Mouse (Mus musculus) limb, embryonic 14.5 days (tissue): Measurements from ENCODE around the gene Senp1. TPM values are rescaled to one million over a fixed set of nuclear protein-coding genes. Genes with fewer than 3 reads are reported as not detected.
A peak's percentile ranks its signal among the peaks of the same experiment; 100 is the strongest.

Experiments
- ATAC-seq: fragments of 200-750 bp; cut with Nextera tagmentation; 2 replicates; pipeline ENCODE4 v1.8.0; 2017; ENCODE audit warnings: low read depth, moderate number of reproducible peaks, moderate TSS enrichment; ENCODE audit not compliant: low FRiP score
- DNase-seq: peaks from one replicate; pipeline ENCODE4 v3.0.0-alpha.2; 2015; ENCODE audit warnings: low spot score
- H3K27ac ChIP-seq: fragments of 300-500 bp; sonication (generic); replicated peaks from 2 replicates; pipeline ENCODE4 v1.5.1; 2014; ENCODE audit warnings: low read depth, mild to moderate bottlenecking, low read length, moderate library complexity, mixed read lengths
- H3K27me3 ChIP-seq: fragments of 300-500 bp; sonication (generic); 2 replicates; pipeline ENCODE4 v1.6.1; 2014; ENCODE audit warnings: low read length, mixed read lengths; ENCODE audit not compliant: control insufficient read depth, insufficient read depth
- H3K36me3 ChIP-seq: fragments of 300-500 bp; sonication (generic); 2 replicates; pipeline ENCODE4 v1.6.1; 2014; ENCODE audit warnings: mild to moderate bottlenecking, low read length, moderate library complexity, mixed read lengths; ENCODE audit not compliant: control insufficient read depth, insufficient read depth
- H3K4me1 ChIP-seq: fragments of 300-500 bp; sonication (generic); 2 replicates; pipeline ENCODE4 v1.6.1; 2014; ENCODE audit warnings: antibody characterized with exemption, low read length, mixed read lengths; ENCODE audit not compliant: control insufficient read depth, insufficient read depth
- H3K4me2 ChIP-seq: fragments of 300-500 bp; sonication (generic); replicated peaks from 2 replicates; pipeline ENCODE4 v1.6.1; 2014; ENCODE audit warnings: low read depth, mild to moderate bottlenecking, low read length, moderate library complexity; ENCODE audit not compliant: severe bottlenecking
- H3K4me3 ChIP-seq: fragments of 300-500 bp; sonication (generic); replicated peaks from 2 replicates; pipeline ENCODE4 v1.5.1; 2014; ENCODE audit warnings: low read length
- H3K9ac ChIP-seq: fragments of 300-500 bp; sonication (generic); 2 replicates; pipeline ENCODE4 v1.6.1; 2014; ENCODE audit warnings: mild to moderate bottlenecking, low read depth, low read length, moderate library complexity; ENCODE audit not compliant: severe bottlenecking
- H3K9me3 ChIP-seq: fragments of 300-500 bp; sonication (generic); 2 replicates; pipeline ENCODE4 v1.6.1; 2016; ENCODE audit warnings: low read length; ENCODE audit not compliant: control insufficient read depth
- POLR2A ChIP-seq: fragments of 200-500 bp; IDR thresholded peaks from 2 replicates; pipeline ENCODE4 v1.8.0; 2012; ENCODE audit warnings: inconsistent platforms, mild to moderate bottlenecking, moderate library complexity, borderline replicate concordance; ENCODE audit not compliant: insufficient read depth, insufficient read length; ENCODE audit errors: extremely low read depth
- WGBS: fragments of 180-500 bp; shearing (Covaris S2); extraction: QIAGEN DNeasy Blood & Tissue Kit; methylation state at CpG from one replicate; pipeline ENCODE4 v1.1.7; 2014; 5-methylcytosine and 5-hydroxymethylcytosine counted together
- polyA plus RNA-seq, 2 experiments: library from polyadenylated mRNA; depleted of rRNA in 1 of 2; stranded (reverse) in 1 of 2; unstranded in 1 of 2; fragments of >200 nt; fragmentation: Nextera tagmentation in 1 of 2; extraction: Ambion mirVana in 1 of 2; gene quantifications; 2 replicates each; pipeline versions ENCODE4 v1.2.1 to v1.2.3; 2012 to 2014

Gene Senp1
- polyA plus RNA-seq, 2 experiments: 30.5 to 32.5 TPM

GRCm38 (mm10) chr15:98107703-98108296 is 14.3 kb upstream of the Senp1 start:
- Histone ChIP-seq H3K4me1 (peaks cover 19% of the 10 kb centered on the region), H3K27me3 (no peaks in the 10 kb centered on the region), H3K9me3 (no peaks in the 10 kb centered on the region), H3K27ac (peak overlapping the region; percentile 80), H3K36me3 (peaks cover 6% of the 10 kb centered on the region), H3K9ac (peak overlapping the region; percentile 80), H3K4me3 (peak overlapping the region; percentile 68), H3K4me2 (peak overlapping the region; percentile 79)
- 43% methylated on average over 11 of the region's 11 CpGs for WGBS
- ATAC-seq: no peak
- no peak for TF ChIP-seq POLR2A
- DNase-seq: no peak

DNA sequence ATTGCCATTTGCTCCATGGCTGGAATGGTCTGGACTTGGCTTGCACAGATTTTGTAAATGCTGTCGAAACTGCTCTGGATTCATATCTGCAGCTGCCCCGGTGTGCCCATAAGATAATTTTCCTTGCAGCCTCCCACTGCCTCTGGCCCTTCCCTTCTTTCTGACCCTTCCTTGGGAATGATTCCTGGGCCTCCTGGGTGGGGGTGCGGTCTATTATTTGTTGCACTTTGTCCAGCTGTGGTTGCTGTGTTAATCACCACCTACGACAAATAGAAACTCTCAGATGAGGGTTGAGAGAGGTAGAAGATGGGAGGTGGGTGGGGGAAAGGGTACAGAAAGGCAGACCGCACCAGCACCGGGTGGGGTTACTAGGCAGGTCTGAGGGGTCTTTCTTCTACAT is 13.7 kb upstream of the Senp1 start:
- Histone ChIP-seq H3K4me2 (no peak overlapping the region), H3K4me3 (no peak overlapping the region), H3K27ac (no peak overlapping the region), H3K4me1 (peaks cover 19% of the 10 kb centered on the region), H3K9ac (no peak overlapping the region), H3K36me3 (peaks cover 3% of the 10 kb centered on the region), H3K27me3 (no peaks in the 10 kb centered on the region), H3K9me3 (no peaks in the 10 kb centered on the region)
- ATAC-seq (no peak), DNase-seq (no peak)
- no peak for TF ChIP-seq POLR2A
- WGBS: 88% methylated on average over 6 of the region's 6 CpGs

DNA sequence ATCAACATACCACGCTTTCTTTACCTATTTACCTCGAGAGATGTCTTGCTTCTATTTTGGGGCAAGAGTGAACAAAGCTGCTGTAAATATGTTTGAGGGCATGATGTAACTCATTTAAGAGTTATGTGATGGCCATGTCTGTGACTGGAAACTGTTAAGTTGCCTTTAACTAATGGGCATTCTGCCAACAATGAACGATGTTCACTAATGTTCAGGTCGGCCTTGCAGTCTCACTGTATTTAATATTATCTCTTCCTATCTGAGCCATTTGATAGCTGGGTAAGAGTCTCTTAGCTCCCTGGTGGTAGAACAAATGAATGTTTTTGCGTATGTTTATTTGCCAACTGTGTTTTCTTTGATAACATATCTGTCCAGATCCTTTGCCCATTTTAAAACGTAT is 13.0 kb upstream of the Senp1 start:
- ATAC-seq (no peak), DNase-seq (no peak)
- Histone ChIP-seq H3K27ac (no peak overlapping the region), H3K4me1 (peaks cover 19% of the 10 kb centered on the region), H3K36me3 (no peaks in the 10 kb centered on the region), H3K27me3 (no peaks in the 10 kb centered on the region), H3K4me3 (no peak overlapping the region), H3K9me3 (no peaks in the 10 kb centered on the region), H3K4me2 (no peak overlapping the region), H3K9ac (no peak overlapping the region)
- 73% methylated on average over 6 of the region's 6 CpGs for WGBS
- TF ChIP-seq POLR2A: no peak

GRCm38 (mm10) chr15:98102401-98102800 is 8.9 kb upstream of the Senp1 start:
- Histone ChIP-seq H3K9me3 (no peaks in the 10 kb centered on the region), H3K9ac (no peak overlapping the region), H3K36me3 (no peaks in the 10 kb centered on the region), H3K27me3 (no peaks in the 10 kb centered on the region), H3K4me2 (no peak overlapping the region), H3K27ac (no peak overlapping the region), H3K4me3 (no peak overlapping the region), H3K4me1 (no peaks in the 10 kb centered on the region)
- TF ChIP-seq POLR2A: no peak
- no peak for DNase-seq
- ATAC-seq: no peak
- WGBS: 86% methylated on average over 6 of the region's 6 CpGs

GRCm38 (mm10) chr15:98098519-98098918 is 5.0 kb upstream of the Senp1 start:
- Histone ChIP-seq H3K36me3 (no peaks in the 10 kb centered on the region), H3K27me3 (no peaks in the 10 kb centered on the region), H3K27ac (no peak overlapping the region), H3K9me3 (no peaks in the 10 kb centered on the region), H3K4me3 (no peak overlapping the region), H3K9ac (no peak overlapping the region), H3K4me2 (no peak overlapping the region), H3K4me1 (no peaks in the 10 kb centered on the region)
- DNase-seq (no peak), ATAC-seq (no peak)
- no peak for TF ChIP-seq POLR2A
- 84% methylated on average over 9 of the region's 9 CpGs for WGBS
